Mouse (Mus musculus): ENCODE results near the gene Ttbk1.

DNA sequence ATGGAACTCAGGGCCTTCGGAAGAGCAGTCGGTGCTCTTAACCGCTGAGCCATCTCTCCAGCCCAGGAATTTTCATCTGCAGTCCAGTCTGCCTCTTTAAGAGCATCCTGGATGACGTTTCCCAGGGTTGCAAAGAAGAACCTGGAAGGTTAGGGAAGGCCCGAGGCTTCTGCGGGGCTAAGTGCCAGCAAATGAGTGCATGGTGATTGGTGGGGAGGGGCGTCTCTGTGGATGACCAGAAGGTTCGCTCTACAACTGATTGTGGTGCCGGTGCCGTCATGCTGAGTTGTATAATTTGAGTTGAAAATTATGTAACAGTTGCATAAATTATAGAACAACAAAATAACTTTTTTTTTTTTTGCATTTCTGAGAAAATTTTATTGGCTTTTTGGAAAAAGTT lies 48.3 kb downstream of the Ttbk1 start:
- TF ChIP-seq CTCF (IDR thresholded peaks at IDR 0.05; ENCODE audit: low read depth) = no peak
- no peak for TF ChIP-seq EP300 (optimal IDR thresholded peaks at IDR 0.05)
